Mouse (Mus musculus) B cell, adult 67 days (primary cell): Measurements from ENCODE around the gene Zyg11b. TPM values are rescaled to one million over a fixed set of nuclear protein-coding genes. Genes with fewer than 3 reads are reported as not detected.

ENCODE experiments used
- total RNA-seq, 2 experiments: library from RNA; stranded (reverse); gene quantifications; 4 replicates each; pipeline ENCODE4 v1.2.4; 2023

Gene Zyg11b
- total RNA-seq = 10 to 100 TPM; 38.0 to 39.8 TPM

DNA sequence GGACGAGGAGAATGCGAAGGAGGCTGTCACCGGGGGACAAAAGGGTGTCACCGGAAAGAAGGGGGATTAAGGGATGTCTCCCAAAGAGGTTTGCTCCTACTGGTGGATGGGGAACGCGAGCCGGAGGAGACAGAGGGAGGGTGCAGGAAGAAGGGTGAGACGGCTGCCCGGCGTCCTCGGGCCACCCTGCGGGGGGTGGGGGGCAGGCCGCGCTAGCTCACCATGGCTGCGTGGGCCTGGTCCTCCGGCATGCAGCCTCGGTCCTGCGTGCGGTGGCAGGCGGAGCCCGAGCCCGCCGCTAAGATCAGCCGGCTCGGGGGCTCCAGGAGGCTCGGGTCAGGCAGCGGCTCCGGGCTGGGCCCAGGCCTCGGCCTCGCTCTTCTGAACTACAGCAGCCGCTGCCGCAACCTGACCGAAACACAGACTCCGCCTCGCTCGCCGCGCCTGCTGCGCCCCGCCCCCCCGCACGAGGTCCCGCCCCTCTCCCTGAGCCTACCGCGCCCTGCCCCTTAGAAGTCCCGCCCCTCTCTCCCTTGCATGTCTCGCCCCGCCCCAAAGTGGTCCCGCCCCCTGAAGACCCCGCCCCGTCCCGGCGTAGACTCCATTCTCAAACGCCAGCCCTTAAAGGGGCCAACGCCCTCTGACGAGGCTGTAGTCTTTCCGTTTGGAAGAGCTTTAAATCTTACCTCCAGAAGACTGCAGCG lies at the start of gene Zyg11b:
Gene Zyg11b, minus strand, starts transcription at position 427 of the 704 bp plus-strand sequence.

GRCm38 (mm10) chr4:108327730-108328484 lies 27.0 kb upstream of the Zyg11b start, which contains the start of gene Coa7:
Coa7 (plus strand) TSS chr4:108328140.

GRCm38 (mm10) chr4:108217332-108218179 lies 83.3 kb downstream of the Zyg11b start, which contains the start of gene Zyg11a:
Zyg11a (minus strand) TSS chr4:108218048.

Other genes with a start within 250 kb of the Zyg11b start
- under 1 TPM in 1 of 2 experiments, not detected in 1; 0.74 TPM for gene Podn, start 204.7 kb downstream of the Zyg11b start, total RNA-seq
- 10 to 100 TPM; 91.4 to 96.2 TPM for gene Scp2, start 156.1 kb downstream of the Zyg11b start, total RNA-seq
- not detected for gene Echdc2, start 135.7 kb downstream of the Zyg11b start, total RNA-seq
- not detected for gene Zyg11a, start 83.0 kb downstream of the Zyg11b start, total RNA-seq
- 10 to 100 TPM; 19.5 to 21.7 TPM for gene Coa7, start 27.0 kb upstream of the Zyg11b start, total RNA-seq
- not detected for gene Shisal2a, start 82.3 kb upstream of the Zyg11b start, total RNA-seq
- gene Gpx7, start 105.9 kb upstream of the Zyg11b start, total RNA-seq = 1 to 10 TPM; 1.5 to 3.8 TPM
- gene Tut4, start 158.3 kb upstream of the Zyg11b start, total RNA-seq = 100 to 1,000 TPM; 291 to 305 TPM